Mouse (Mus musculus): ENCODE data around the gene Plekha1.

GRCm38 (mm10) chr7:130938005-130938404 lies 72.4 kb downstream of the Plekha1 start:
- TF ChIP-seq POLR2A (IDR thresholded peaks at IDR 0.05; ENCODE audit: extremely low read depth, insufficient read depth, low read length) (no peak), CTCF (IDR thresholded peaks at IDR 0.05; ENCODE audit: extremely low read depth, insufficient read depth, low read length) (no peak)
